Mouse (Mus musculus): ENCODE data around the gene Nuak1.

DNA sequence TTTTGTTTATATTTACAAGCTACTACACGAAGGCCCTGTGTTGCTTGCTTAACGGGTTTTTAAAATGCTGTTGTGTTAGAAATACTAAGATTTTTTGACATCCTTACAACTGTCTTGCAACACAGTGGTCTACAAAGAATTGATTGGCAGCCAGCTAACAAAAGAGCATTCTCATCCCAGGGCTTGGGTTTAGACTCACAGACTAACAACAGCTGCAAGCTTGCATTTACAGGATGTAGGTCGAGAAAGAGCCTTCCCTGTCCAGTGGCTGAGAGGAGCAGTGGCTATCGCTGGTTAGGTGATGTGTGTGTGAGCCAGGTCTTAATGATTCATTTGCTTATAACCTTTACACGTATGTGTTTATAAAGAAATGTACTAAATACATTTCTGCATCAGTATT is 94.7 kb downstream of the Nuak1 start:
- TF ChIP-seq CTCF (conservative IDR thresholded peaks at IDR 0.05; ENCODE audit: low read length) (no peak), NANOG (IDR thresholded peaks at IDR 0.05; ENCODE audit: borderline replicate concordance, low read length) (no peak), POU5F1 (IDR thresholded peaks at IDR 0.05; ENCODE audit: borderline replicate concordance, low read length) (no peak)

Data from E14TG2a.4 (cell line).